Mouse (Mus musculus) CH12.LX (cell line): Measurements from ENCODE around the gene Trio.

Experiments
- CTCF ChIP-seq, 2 experiments: IDR thresholded peaks in 1 of 2; conservative IDR thresholded peaks in 1 of 2; 2 replicates each; pipeline ENCODE4 v1.5.1; 2011 to 2012; ENCODE audit warnings: low read depth in 2 of 2, low read length in 2 of 2, improper control_type of control experiment in 1 of 2, inconsistent platforms in 1 of 2, mild to moderate bottlenecking in 1 of 2, moderate library complexity in 1 of 2
- EP300 ChIP-seq: IDR thresholded peaks from 2 replicates; pipeline ENCODE4 v1.6.1; 2011; ENCODE audit warnings: low read length, improper control_type of control experiment
- JUND ChIP-seq: conservative IDR thresholded peaks from 2 replicates; pipeline ENCODE4 v1.6.1; 2011; ENCODE audit warnings: low read depth, low read length, improper control_type of control experiment
- MAZ ChIP-seq: IDR thresholded peaks from 2 replicates; pipeline ENCODE4 v1.6.1; 2012; ENCODE audit warnings: low read depth, mild to moderate bottlenecking, inconsistent platforms, low read length, improper control_type of control experiment, moderate library complexity
- POLR2A ChIP-seq: IDR thresholded peaks from 2 replicates; pipeline ENCODE4 v1.6.1; 2011; ENCODE audit warnings: low read depth, mild to moderate bottlenecking, improper control_type of control experiment, low read length
- POLR2AphosphoS2 ChIP-seq: IDR thresholded peaks from 2 replicates; pipeline ENCODE4 v1.6.1; 2011; ENCODE audit warnings: low read depth, low read length, improper control_type of control experiment

DNA sequence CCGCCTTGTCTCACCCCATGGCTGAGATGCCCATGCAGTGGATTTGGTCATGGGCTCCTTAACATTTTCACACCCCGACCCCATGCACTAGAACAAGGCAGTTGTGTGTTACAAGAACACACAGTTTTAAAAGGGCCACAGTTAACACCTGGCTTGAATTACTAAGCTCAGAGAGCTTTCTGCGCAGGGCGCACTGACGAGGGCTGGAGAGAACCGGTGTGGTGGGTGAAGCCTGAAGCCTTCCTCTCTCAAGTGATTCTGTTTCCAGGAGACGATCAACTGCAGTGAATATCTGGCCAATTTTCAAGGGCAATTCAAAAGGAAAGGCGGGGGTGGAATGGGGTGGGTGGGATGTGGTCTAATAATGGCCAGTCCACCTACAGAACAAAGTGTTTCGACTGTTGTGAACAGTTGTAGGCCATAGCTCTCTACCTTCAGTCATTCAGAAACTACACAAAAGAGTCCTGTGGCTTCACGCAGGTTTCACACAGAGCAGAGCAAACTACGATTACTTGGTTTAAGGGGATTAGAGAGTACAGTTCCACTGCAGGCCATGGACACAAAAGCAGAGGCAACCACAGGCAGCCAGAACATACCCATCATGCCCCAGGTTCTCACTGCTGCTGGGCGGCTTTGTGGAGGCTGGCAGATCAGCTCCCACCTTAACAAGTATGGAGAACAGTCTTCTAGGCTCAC is 214.7 kb downstream of the Trio start:
- TF ChIP-seq POLR2AphosphoS2 (no peak), MAZ (no peak), CTCF (conservative IDR thresholded peaks at IDR 0.05 in 1 of 2, IDR thresholded peaks at IDR 0.05 in 1 of 2; ENCODE audit: low read depth in 2 of 2, low read length in 2 of 2) (no peak), POLR2A (no peak), EP300 (no peak), JUND (no peak)
